Mouse (Mus musculus): Measurements from ENCODE around the gene Unc13a.

Gene Unc13a

GRCm38 (mm10) chr8:71586891-71587290 is 84.7 kb downstream of the Unc13a start:
- peak; percentile 78 for DNase-seq (ENCODE audit: low read depth)

- no peak for DNase-seq (ENCODE audit: low read depth)
Measured at GRCm38 (mm10) chr8:71580201-71580600, 91.4 kb downstream of the Unc13a start.

GRCm38 (mm10) chr8:71579476-71579875 is 92.1 kb downstream of the Unc13a start:
- no peak for DNase-seq (ENCODE audit: low read depth)

GRCm38 (mm10) chr8:71579009-71579408 is 92.5 kb downstream of the Unc13a start:
- DNase-seq (ENCODE audit: low read depth), result no peak

- DNase-seq (ENCODE audit: low read depth), result no peak
Measured at GRCm38 (mm10) chr8:71577856-71578387, 93.6 kb downstream of the Unc13a start.

GRCm38 (mm10) chr8:71575020-71575419 is 96.5 kb downstream of the Unc13a start:
- no peak for DNase-seq (ENCODE audit: low read depth)

GRCm38 (mm10) chr8:71574426-71574825 is 97.1 kb downstream of the Unc13a start:
- no peak for DNase-seq (ENCODE audit: low read depth)
